ENCODE assay signal across 10 mouse cellular contexts in genomic region chr17:11190306-11190705, GRCm38 (mm10).
"Had no signal": no experiment of that assay in that cellular context is flagged by ENCODE, and none has a peak within 500 bp of the region (broad histone marks: within the 10 kb centered on the region; RNA-seq: fewer than 3 reads in every experiment).

No protein-coding gene starts in this region.

- DNase-seq: kidney, postnatal 14 days; kidney, postnatal 4 days; liver; lung, adult 18-20 months; lung, postnatal 10 days; lung, postnatal 4 days; midbrain, embryonic 14.5 days; thymus, adult 18-20 months; thymus, postnatal 36 days had no signal

- ATAC-seq: liver, embryonic 12.5 days had no signal
